Mouse (Mus musculus) intestine, postnatal 0 days (tissue): ENCODE data around the gene Zcchc4. TPM values are rescaled to one million over a fixed set of nuclear protein-coding genes. Genes with fewer than 3 reads are reported as not detected.
"Not testable (repeated sequence)": the region's sequence is repeated elsewhere in the genome, so short reads cannot be mapped to it uniquely, and the experiment has no call there.

Experiments used
- ATAC-seq: fragments of 200-750 bp; cut with Nextera tagmentation; 2 replicates; pipeline ENCODE4 v1.8.0; 2017; ENCODE audit warnings: mild to moderate bottlenecking, moderate TSS enrichment, moderate library complexity
- H3K27ac ChIP-seq: fragments of 300-500 bp; sonication (generic); 2 replicates; pipeline ENCODE4 v1.5.1; 2014; ENCODE audit warnings: mild to moderate bottlenecking, low read depth, low read length, moderate library complexity
- H3K27me3 ChIP-seq: fragments of 300-500 bp; sonication (generic); replicated peaks from 2 replicates; pipeline ENCODE4 v1.6.1; 2014; ENCODE audit warnings: low read length, mixed read lengths; ENCODE audit not compliant: control insufficient read depth, insufficient read depth
- H3K36me3 ChIP-seq: fragments of 300-500 bp; sonication (generic); 2 replicates; pipeline ENCODE4 v1.6.1; 2014; ENCODE audit warnings: mild to moderate bottlenecking, moderate library complexity; ENCODE audit not compliant: control insufficient read depth, insufficient read depth
- H3K4me1 ChIP-seq: fragments of 300-500 bp; sonication (generic); replicated peaks from 2 replicates; pipeline ENCODE4 v1.6.1; 2014; ENCODE audit warnings: antibody characterized with exemption, low read length, mixed read lengths; ENCODE audit not compliant: control insufficient read depth, insufficient read depth
- H3K4me2 ChIP-seq: fragments of 300-500 bp; sonication (generic); replicated peaks from 2 replicates; pipeline ENCODE4 v1.6.1; 2014; ENCODE audit warnings: low read depth, mild to moderate bottlenecking, moderate library complexity
- H3K4me3 ChIP-seq: fragments of 300-500 bp; sonication (generic); 2 replicates; pipeline ENCODE4 v1.5.1; 2014; ENCODE audit warnings: low read depth, low read length
- H3K9ac ChIP-seq: fragments of 300-500 bp; sonication (generic); 2 replicates; pipeline ENCODE4 v1.6.1; 2014; ENCODE audit warnings: mild to moderate bottlenecking, low read depth, low read length
- H3K9me3 ChIP-seq: fragments of 300-500 bp; sonication (generic); 2 replicates; pipeline ENCODE4 v1.6.1; 2016; ENCODE audit warnings: mixed run types; ENCODE audit not compliant: control insufficient read depth
- CTCF ChIP-seq: sonication (generic); IDR thresholded peaks from 2 replicates; pipeline ENCODE4 v1.5.1; 2016; ENCODE audit warnings: low read depth, mild to moderate bottlenecking, control low read depth, antibody characterized with exemption, moderate library complexity
- WGBS: fragments of 180-500 bp; shearing (Covaris S2); extraction: QIAGEN DNeasy Blood & Tissue Kit; methylation state at CpG from one replicate; pipeline ENCODE4 v1.1.7; 2014; 5-methylcytosine and 5-hydroxymethylcytosine counted together
- polyA plus RNA-seq: library from polyadenylated mRNA; unstranded; fragments of >200 nt; fragmentation: Nextera tagmentation; extraction: Ambion mirVana; gene quantifications from 2 replicates; pipeline ENCODE4 v1.2.1, GENCODE M21; 2015

Zcchc4 gene
- polyA plus RNA-seq, 1 experiment from 2014 or later = 4.2 TPM

GRCm38 (mm10) chr5:52762586-52762985 lies 12.6 kb upstream of the Zcchc4 start:
- no peak overlapping the region for H3K9ac ChIP-seq
- H3K27ac ChIP-seq = no peak overlapping the region
- H3K27me3 ChIP-seq = no peaks in the 10 kb centered on the region
- WGBS = 80% methylated on average over 7 of the region's 7 CpGs
- H3K9me3 ChIP-seq = no peaks in the 10 kb centered on the region
- no peak for TF ChIP-seq CTCF
- no peak overlapping the region for H3K4me3 ChIP-seq
- H3K4me1 ChIP-seq = no peaks in the 10 kb centered on the region
- no peak for ATAC-seq
- peaks cover 26% of the 10 kb centered on the region for H3K36me3 ChIP-seq
- no peak overlapping the region for H3K4me2 ChIP-seq

GRCm38 (mm10) chr5:52774267-52774666 lies 942 bp upstream of the Zcchc4 start:
- H3K4me1 ChIP-seq = no peaks in the 10 kb centered on the region
- no peak overlapping the region for H3K4me3 ChIP-seq
- ATAC-seq = no peak
- H3K9ac ChIP-seq = no peak overlapping the region
- no peak for TF ChIP-seq CTCF
- no peaks in the 10 kb centered on the region for H3K27me3 ChIP-seq
- no peaks in the 10 kb centered on the region for H3K9me3 ChIP-seq
- no peak overlapping the region for H3K4me2 ChIP-seq
- H3K36me3 ChIP-seq = peaks cover 3% of the 10 kb centered on the region; the same call in 1 of the 2 replicates
- no peak overlapping the region for H3K27ac ChIP-seq
- WGBS = 85% methylated on average over 5 of the region's 5 CpGs

- WGBS = 88% methylated on average over 8 of the region's 8 CpGs
- not testable (repeated sequence) for H3K4me2 ChIP-seq, H3K27ac ChIP-seq, H3K4me1 ChIP-seq, H3K4me3 ChIP-seq, H3K36me3 ChIP-seq, H3K27me3 ChIP-seq, H3K9ac ChIP-seq, H3K9me3 ChIP-seq, ATAC-seq
Observed at GRCm38 (mm10) chr5:52776466-52777354, 1.5 kb downstream of the Zcchc4 start.

- Histone ChIP-seq H3K36me3 (peaks cover 5% of the 10 kb centered on the region; the same call in 1 of the 2 replicates), H3K4me2 (peak overlapping the region; percentile 74), H3K4me3 (peak overlapping the region; percentile 96), H3K4me1 (no peaks in the 10 kb centered on the region), H3K9me3 (no peaks in the 10 kb centered on the region), H3K27me3 (no peaks in the 10 kb centered on the region), H3K9ac (peak overlapping the region; percentile 73), H3K27ac (peak overlapping the region; percentile 64)
- peak; percentile 90 for ATAC-seq
- 4% methylated on average over 37 of the region's 37 CpGs for WGBS
- peak; percentile 83 for TF ChIP-seq CTCF
Observed at GRCm38 (mm10) chr5:52782523-52783250, 7.5 kb downstream of the Zcchc4 start.

- ATAC-seq = peak; percentile 37
- no peaks in the 10 kb centered on the region for H3K27me3 ChIP-seq
- H3K4me1 ChIP-seq = no peaks in the 10 kb centered on the region
- peak overlapping the region; percentile 73 for H3K9ac ChIP-seq
- no peaks in the 10 kb centered on the region for H3K9me3 ChIP-seq
- WGBS = under 1% methylated on average over 9 of the region's 9 CpGs
- no peak for TF ChIP-seq CTCF
- H3K4me2 ChIP-seq = peak overlapping the region; percentile 74
- peak overlapping the region; percentile 96 for H3K4me3 ChIP-seq
- H3K27ac ChIP-seq = peak overlapping the region; percentile 64
- H3K36me3 ChIP-seq = peaks cover 8% of the 10 kb centered on the region; the same call in 1 of the 2 replicates
Observed at GRCm38 (mm10) chr5:52783251-52783620, 8.0 kb downstream of the Zcchc4 start.

GRCm38 (mm10) chr5:52783957-52784356 lies 8.7 kb downstream of the Zcchc4 start:
- peak overlapping the region; percentile 74; the same call in 1 of the 2 replicates for H3K4me2 ChIP-seq
- no peak for ATAC-seq
- no peak for TF ChIP-seq CTCF

More at GRCm38 (mm10) chr5:52783957-52784356, 8.7 kb downstream of the Zcchc4 start:
- Histone ChIP-seq H3K27me3 (no peaks in the 10 kb centered on the region), H3K36me3 (peaks cover 13% of the 10 kb centered on the region; the same call in 1 of the 2 replicates), H3K4me3 (0 out of 2 replicates have a peak overlapping the region, but pooled peaks have one; percentile 96), H3K9me3 (no peaks in the 10 kb centered on the region), H3K4me1 (no peaks in the 10 kb centered on the region), H3K9ac (no peak overlapping the region), H3K27ac (no peak overlapping the region)
- WGBS = 86% methylated on average over 2 of the region's 2 CpGs
